Mouse (Mus musculus) olfactory bulb, adult 2 months (tissue): Measurements from ENCODE around the gene Sln.

Experiments used
- CTCF ChIP-seq: fragments of 200-500 bp; IDR thresholded peaks from 2 replicates; pipeline ENCODE4 v1.5.1; 2012; ENCODE audit warnings: low read depth, mild to moderate bottlenecking, low read length, moderate library complexity; ENCODE audit not compliant: insufficient read depth
- POLR2A ChIP-seq: fragments of 200-500 bp; IDR thresholded peaks from 2 replicates; pipeline ENCODE4 v1.6.1; 2012; ENCODE audit warnings: mild to moderate bottlenecking, low read depth, low read length, moderate library complexity; ENCODE audit not compliant: insufficient read depth

DNA sequence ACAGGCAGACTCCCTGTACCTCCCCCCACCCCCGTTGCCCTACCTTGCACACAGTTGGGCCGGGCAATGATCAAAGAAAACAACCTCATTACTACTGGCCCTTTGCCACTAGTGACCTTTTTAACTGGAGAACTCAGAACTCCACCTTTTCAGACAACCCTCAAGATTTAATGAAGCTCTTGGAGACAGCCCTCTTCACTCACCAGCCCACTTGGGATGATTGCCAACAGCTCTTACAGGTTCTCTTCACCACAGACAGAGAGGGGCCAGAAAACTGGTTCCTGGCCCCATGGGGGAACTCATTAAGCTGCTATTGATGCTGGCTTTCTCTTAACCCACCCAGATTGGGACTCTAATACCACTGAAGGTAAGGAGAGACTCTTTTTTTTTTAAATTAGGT lies 27.5 kb downstream of the Sln start:
- TF ChIP-seq CTCF: no peak
- no peak for TF ChIP-seq POLR2A
